Mouse (Mus musculus): ENCODE data around the gene Gstp1. TPM values are rescaled to one million over a fixed set of nuclear protein-coding genes. Genes with fewer than 3 reads are reported as not detected.
"Not testable (repeated sequence)": the region's sequence is repeated elsewhere in the genome, so short reads cannot be mapped to it uniquely, and the experiment has no call there.

Gene Gstp1
- total and polyA plus RNA-seq, 2 experiments = 456 to 1,374 TPM

- H3K4me3 ChIP-seq (ENCODE audit: insufficient read depth, low read depth, low read length) = no peak within 1 kb of the TSS
- DNase-seq (ENCODE audit: extremely low read depth, low read depth, low spot score) = peak; percentile 98
- peaks cover 16% of the 10 kb centered on the region for H3K4me1 ChIP-seq (ENCODE audit: control insufficient read depth, insufficient read depth, low read length)
- no peaks in the 10 kb centered on the region for H3K79me2 ChIP-seq (ENCODE audit: control insufficient read depth, insufficient read depth, low read length)
- TF ChIP-seq CTCF (IDR thresholded peaks at IDR 0.05; ENCODE audit: low read depth, low read length) (peak; percentile 66), POLR2A (IDR thresholded peaks at IDR 0.05; ENCODE audit: extremely low read depth, insufficient read depth, low read length) (no peak)
- no peaks in the 10 kb centered on the region for H3K27me3 ChIP-seq (ENCODE audit: control insufficient read depth, insufficient read depth, low read length)
- peak within 1 kb of the TSS; percentile 88 for H3K27ac ChIP-seq (replicated peaks; ENCODE audit: insufficient read depth, low read depth, low read length)
- no peaks in the 10 kb centered on the region for H3K36me3 ChIP-seq (ENCODE audit: control insufficient read depth, insufficient read depth, low read length)
- peak within 1 kb of the TSS; percentile 26 for H3K9ac ChIP-seq (ENCODE audit: low read depth, low read length)
- WGBS = 15% methylated on average over 16 of the region's 16 CpGs
These were observed 8.4 kb upstream of the Gstp1 start, which contains the start of gene Gstp2 for GRCm38 (mm10) chr19:4045966-4046865. TSS of gene Gstp2 (minus strand) at chr19:4046023.

GRCm38 (mm10) chr19:4044109-4044508 is 6.3 kb upstream of the Gstp1 start:
- 92% methylated on average over 5 of the region's 5 CpGs for WGBS
- not testable (repeated sequence) for H3K27me3 ChIP-seq (ENCODE audit: control insufficient read depth, insufficient read depth, low read length); H3K27ac ChIP-seq (replicated peaks; ENCODE audit: insufficient read depth, low read depth, low read length); DNase-seq (ENCODE audit: extremely low read depth, low read depth, low spot score); H3K79me2 ChIP-seq (ENCODE audit: control insufficient read depth, insufficient read depth, low read length); H3K9ac ChIP-seq (ENCODE audit: low read depth, low read length); H3K36me3 ChIP-seq (ENCODE audit: control insufficient read depth, insufficient read depth, low read length); H3K4me3 ChIP-seq (ENCODE audit: insufficient read depth, low read depth, low read length)
- peaks cover 16% of the 10 kb centered on the region for H3K4me1 ChIP-seq (ENCODE audit: control insufficient read depth, insufficient read depth, low read length)

- no peak for DNase-seq (ENCODE audit: extremely low read depth, low read depth, low spot score)
- Histone ChIP-seq H3K36me3 (ENCODE audit: control insufficient read depth, insufficient read depth, low read length) (no peaks in the 10 kb centered on the region), H3K79me2 (ENCODE audit: control insufficient read depth, insufficient read depth, low read length) (no peaks in the 10 kb centered on the region), H3K9ac (ENCODE audit: low read depth, low read length) (no peak overlapping the region), H3K4me3 (ENCODE audit: insufficient read depth, low read depth, low read length) (peak overlapping the region; percentile 21; the same call in 1 of the 2 replicates), H3K27me3 (ENCODE audit: control insufficient read depth, insufficient read depth, low read length) (no peaks in the 10 kb centered on the region), H3K27ac (replicated peaks; ENCODE audit: insufficient read depth, low read depth, low read length) (no peak overlapping the region), H3K4me1 (ENCODE audit: control insufficient read depth, insufficient read depth, low read length) (peaks cover 16% of the 10 kb centered on the region)
- no peak for TF ChIP-seq POLR2A (IDR thresholded peaks at IDR 0.05; ENCODE audit: extremely low read depth, insufficient read depth, low read length)
- TF ChIP-seq CTCF (IDR thresholded peaks at IDR 0.05; ENCODE audit: low read depth, low read length) = no peak
- WGBS = 66% methylated on average over 14 of the region's 14 CpGs
These were observed 4.3 kb upstream of the Gstp1 start for GRCm38 (mm10) chr19:4042124-4042523.

- not testable (repeated sequence) for H3K36me3 ChIP-seq (ENCODE audit: control insufficient read depth, insufficient read depth, low read length); H3K27me3 ChIP-seq (ENCODE audit: control insufficient read depth, insufficient read depth, low read length); DNase-seq (ENCODE audit: extremely low read depth, low read depth, low spot score); H3K79me2 ChIP-seq (ENCODE audit: control insufficient read depth, insufficient read depth, low read length); H3K4me3 ChIP-seq (ENCODE audit: insufficient read depth, low read depth, low read length); H3K27ac ChIP-seq (replicated peaks; ENCODE audit: insufficient read depth, low read depth, low read length); H3K9ac ChIP-seq (ENCODE audit: low read depth, low read length)
- 94% methylated on average over 4 of the region's 4 CpGs for WGBS
- peaks cover 10% of the 10 kb centered on the region for H3K4me1 ChIP-seq (ENCODE audit: control insufficient read depth, insufficient read depth, low read length)
These were observed 3.7 kb upstream of the Gstp1 start for GRCm38 (mm10) chr19:4041500-4041899.

DNA sequence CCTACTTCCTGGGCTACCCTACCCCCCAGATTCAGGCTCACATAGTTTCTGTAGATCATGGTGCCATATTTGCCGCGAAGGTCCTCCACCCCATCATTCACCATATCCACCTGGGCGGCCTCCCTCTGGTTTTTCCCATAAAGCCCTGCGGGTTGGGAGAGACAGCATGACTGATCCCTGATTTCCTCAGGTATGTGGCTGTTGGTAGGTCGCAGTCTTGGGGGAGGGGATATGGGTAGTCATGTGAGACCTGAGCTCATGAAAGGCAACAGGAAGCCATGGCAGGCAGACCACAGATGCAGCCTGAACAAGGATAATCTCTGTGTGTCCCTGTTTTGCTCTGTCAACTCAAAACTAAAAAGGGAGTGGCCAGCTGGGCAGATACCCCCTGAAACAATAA is 3.2 kb upstream of the Gstp1 start:
- not testable (repeated sequence) for H3K9ac ChIP-seq (ENCODE audit: low read depth, low read length); H3K79me2 ChIP-seq (ENCODE audit: control insufficient read depth, insufficient read depth, low read length); H3K4me1 ChIP-seq (ENCODE audit: control insufficient read depth, insufficient read depth, low read length); DNase-seq (ENCODE audit: extremely low read depth, low read depth, low spot score); H3K4me3 ChIP-seq (ENCODE audit: insufficient read depth, low read depth, low read length); H3K36me3 ChIP-seq (ENCODE audit: control insufficient read depth, insufficient read depth, low read length); H3K27ac ChIP-seq (replicated peaks; ENCODE audit: insufficient read depth, low read depth, low read length); H3K27me3 ChIP-seq (ENCODE audit: control insufficient read depth, insufficient read depth, low read length)
- 97% methylated on average over 5 of the region's 5 CpGs for WGBS

DNA sequence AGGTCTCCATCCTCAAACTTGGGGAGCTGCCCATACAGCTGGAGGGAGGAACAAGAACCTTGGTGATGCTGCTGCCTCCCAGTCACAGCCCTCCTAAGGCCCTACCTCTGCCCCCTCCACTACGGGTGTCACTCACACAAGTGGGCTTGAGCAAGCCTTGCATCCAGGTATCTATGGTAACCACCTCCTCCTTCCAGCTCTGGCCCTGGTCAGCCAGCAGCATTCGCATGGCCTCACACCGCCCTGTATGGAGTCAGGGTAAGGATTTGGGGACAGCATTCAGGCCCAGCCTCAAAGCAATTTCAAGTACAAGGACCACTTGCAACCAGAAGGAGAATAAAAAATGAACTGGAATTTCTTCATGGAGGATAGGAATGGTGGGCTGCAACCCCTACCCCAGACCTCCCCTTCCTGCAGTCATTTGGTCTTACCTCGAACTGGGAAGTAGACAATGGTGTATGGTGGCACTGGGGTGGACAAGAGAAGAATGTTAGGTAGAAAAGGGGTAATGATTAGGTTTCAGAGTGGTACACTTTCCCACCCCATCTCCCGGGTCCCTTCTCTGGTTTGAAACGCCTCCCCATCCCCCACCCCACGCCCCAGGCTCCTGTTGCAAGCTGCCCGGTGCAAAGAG is 514 bp downstream of the Gstp1 start:
- peak overlapping the region; percentile 85 for H3K9ac ChIP-seq (ENCODE audit: low read depth, low read length)
- H3K27ac ChIP-seq (replicated peaks; ENCODE audit: insufficient read depth, low read depth, low read length) = peak overlapping the region; percentile 82
- peaks cover 13% of the 10 kb centered on the region; the same call in 1 of the 2 replicates for H3K4me1 ChIP-seq (ENCODE audit: control insufficient read depth, insufficient read depth, low read length)
- peak overlapping the region; percentile 79 for H3K4me3 ChIP-seq (ENCODE audit: insufficient read depth, low read depth, low read length)
- H3K27me3 ChIP-seq (ENCODE audit: control insufficient read depth, insufficient read depth, low read length); H3K79me2 ChIP-seq (ENCODE audit: control insufficient read depth, insufficient read depth, low read length); H3K36me3 ChIP-seq (ENCODE audit: control insufficient read depth, insufficient read depth, low read length); DNase-seq (ENCODE audit: extremely low read depth, low read depth, low spot score): not testable (repeated sequence)
- WGBS = 4% methylated on average over 7 of the region's 8 CpGs

All from liver, adult 2 months (tissue).